Mouse (Mus musculus) erythroblast, adult 5-6 weeks (primary cell): Measurements from ENCODE around the gene Parn. TPM values are rescaled to one million over a fixed set of nuclear protein-coding genes. Genes with fewer than 3 reads are reported as not detected.
A peak's percentile ranks its signal among the peaks of the same experiment; 100 is the strongest.
"Not testable (repeated sequence)": the region's sequence is repeated elsewhere in the genome, so short reads cannot be mapped to it uniquely, and the experiment has no call there.

Experiments used
- ATAC-seq: replicated peaks from 2 replicates; pipeline ENCODE4 v1.8.0; 2016; ENCODE audit warnings: moderate number of reproducible peaks, mild to moderate bottlenecking, moderate TSS enrichment, inconsistent platforms; ENCODE audit not compliant: poor library complexity, low FRiP score, severe bottlenecking
- total RNA-seq, 2 experiments: library from RNA; stranded (forward) in 1 of 2; stranded (reverse) in 1 of 2; fragments of 150-400 nt in 1 of 2; fragments of 200-764, 138-1000 nt in 1 of 2; gene quantifications; 2 replicates each; pipeline versions ENCODE4 v1.2.3 to v1.2.4; 2015 to 2017; ENCODE audit warnings: low replicate concordance in 2 of 2

The Parn gene
- total RNA-seq, 2 experiments from 2014 or later, result 2.9 to 8.7 TPM

DNA sequence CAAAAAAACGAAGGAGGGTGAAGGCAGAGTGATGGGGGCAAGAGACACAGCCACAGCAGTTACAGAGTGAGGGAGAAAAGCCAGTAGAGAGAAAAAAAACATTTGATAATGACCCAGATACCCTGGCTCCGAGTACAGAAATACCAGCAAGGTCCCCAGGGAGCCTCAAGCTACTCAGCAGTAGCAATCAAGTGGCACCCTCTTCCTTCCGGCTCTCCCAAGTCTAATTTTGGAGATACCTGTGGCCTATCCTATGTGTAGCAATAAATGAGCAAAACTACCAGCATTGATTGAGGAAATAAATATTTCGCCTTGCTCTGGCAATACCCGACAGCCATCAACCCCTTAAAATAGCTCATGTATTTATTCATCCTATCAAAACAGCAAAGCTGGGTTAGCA lies 28.5 kb downstream of the Parn start:
- no peak for ATAC-seq

DNA sequence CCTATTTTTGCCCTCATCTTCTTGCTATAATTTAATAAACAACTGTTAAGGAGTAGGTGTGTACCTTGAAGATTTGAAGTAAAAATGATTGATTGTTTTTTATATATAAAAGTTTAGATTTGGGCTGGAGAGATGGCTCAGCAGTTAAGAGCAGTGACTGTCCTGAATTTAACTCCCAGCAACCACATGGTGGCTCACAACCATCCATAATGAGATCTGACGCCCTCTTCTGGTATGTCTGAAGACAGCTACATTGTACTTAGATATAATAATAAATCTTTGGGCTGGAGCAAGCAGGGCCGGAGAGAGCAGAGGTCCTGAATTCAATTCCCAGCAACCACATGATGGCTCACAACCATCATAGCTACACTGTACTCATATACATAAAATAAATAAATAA lies 29.8 kb downstream of the Parn start:
- not testable (repeated sequence) for ATAC-seq

DNA sequence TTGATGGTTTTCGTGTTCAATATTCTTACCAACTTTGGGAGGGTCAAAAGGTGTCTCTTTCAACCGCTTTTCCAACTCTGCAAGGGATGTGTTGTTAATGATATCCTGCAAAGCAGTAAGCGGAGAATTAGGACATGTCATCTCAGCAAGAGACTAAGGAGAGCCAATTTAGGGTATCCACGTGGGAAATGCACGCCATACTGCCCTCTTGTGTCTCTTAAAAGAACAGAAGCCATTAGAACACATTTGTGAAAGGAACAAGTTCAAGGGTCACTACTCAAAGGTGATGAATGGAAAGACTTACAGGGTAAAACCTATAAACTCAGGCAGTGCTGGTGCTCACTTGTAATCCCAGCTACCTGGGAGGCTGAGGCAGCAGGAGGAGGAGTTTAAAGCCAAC lies 39.6 kb downstream of the Parn start:
- ATAC-seq, result no peak

DNA sequence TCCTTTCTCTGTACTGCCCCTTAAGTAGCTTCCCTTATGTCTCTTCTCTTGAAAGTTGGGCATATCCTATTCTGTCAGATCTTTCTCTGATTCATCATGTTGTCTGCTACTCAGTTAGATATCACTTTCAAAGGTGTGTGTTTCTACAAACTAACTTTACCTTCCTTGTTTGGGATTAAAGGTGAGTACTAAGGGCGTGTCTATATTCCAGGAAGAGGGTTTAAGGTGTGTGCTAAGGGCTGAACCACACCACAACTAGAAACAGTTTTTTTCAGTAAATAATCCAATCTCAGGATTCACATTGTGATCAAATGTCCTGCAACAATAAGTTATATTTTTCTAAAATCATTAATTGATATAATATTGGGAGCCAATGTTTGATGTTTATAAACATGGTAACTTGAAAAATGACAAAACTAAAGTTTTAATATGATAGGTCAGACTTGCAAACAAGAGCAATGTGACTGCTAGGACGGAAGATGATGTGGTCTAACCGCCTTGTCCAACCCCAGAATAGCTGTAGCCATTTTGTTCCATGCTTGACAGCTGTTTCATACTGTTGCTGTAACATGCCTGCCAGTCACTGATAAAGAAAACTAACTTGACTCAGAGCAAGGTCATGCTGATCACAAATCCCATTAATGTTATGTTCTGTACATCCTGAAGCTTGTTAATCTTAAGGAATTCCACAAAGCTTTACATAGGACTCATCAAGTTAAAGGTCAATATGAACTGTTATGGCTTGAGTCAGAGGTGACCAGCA lies 46.0 kb downstream of the Parn start:
- no peak for ATAC-seq

DNA sequence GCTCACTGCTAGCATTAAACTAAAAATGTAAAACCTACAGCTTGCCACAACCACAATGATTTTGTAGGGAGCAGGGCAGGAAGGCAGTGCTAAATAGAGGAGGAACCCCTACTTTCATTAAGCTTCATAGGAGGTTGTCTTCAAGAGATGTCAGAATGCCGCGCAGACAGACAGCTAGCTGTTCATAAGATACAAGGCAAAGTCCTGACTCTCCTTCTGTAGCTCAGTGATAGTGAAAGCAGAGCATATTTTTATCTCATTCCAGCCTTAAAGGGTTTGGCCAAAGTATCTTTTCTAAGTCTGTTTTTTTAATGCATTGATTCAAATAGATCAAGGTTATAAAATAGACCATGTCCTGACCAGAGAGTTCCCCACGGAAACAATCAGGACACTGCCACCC lies 47.8 kb downstream of the Parn start:
- ATAC-seq, result no peak

DNA sequence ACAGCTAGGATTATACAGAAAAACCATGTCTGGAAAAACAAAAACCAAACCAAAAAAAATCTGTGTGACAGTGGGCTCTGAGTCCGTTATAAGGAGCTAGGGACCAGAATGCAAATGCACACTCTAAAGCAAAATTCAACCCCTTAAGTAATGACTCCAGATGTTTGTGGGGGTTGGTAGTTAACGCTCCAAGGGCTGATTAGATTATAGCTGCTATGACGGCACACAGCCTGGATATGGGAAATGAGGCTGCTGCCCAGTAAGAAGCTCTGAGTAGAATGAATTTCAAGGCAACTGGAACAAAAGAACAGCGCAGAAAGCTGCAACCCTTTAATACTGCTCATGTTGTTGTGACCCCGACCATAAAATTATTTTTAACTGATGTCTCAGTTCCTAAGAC lies 52.7 kb downstream of the Parn start:
- ATAC-seq, result no peak

DNA sequence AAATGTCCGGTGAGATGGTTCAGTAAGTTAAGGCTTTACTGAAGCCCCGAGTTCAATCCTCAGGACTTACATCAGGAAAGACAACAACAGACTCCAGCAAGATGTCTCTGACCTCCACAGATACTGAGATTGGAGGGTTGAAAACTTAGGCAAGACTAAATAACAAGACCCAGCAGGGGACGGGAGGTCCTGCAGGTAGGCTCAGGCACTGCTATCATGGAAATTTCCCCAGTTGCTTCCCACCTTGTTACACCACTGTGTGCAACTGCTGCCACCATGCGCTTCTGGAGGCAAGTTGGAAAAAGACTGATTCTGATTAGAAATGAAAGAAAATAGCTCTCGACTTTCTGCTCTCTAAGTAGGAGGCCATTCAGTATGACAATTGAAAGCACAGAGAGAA lies 55.4 kb downstream of the Parn start:
- no peak for ATAC-seq

DNA sequence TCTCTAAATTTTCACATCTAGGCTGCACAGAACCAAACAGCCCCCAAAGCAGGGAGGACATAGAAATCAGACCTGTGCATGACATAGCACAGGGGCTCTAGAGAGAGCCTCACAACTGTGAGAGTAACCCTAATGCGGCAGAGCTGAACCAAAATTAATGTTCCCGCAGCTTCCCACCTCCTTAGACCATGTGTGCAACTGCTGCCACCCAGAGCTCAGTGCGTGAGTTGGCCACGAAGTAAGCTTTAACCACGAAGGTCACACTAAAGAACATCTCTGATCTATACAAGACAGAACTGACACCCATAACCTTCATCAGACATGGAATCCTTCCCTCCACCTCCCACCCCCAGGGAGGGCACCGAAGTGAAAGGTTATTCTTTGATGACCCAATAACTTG lies 55.9 kb downstream of the Parn start:
- ATAC-seq, result 0 out of 2 replicates have a peak, but pooled peaks have one; percentile 35

DNA sequence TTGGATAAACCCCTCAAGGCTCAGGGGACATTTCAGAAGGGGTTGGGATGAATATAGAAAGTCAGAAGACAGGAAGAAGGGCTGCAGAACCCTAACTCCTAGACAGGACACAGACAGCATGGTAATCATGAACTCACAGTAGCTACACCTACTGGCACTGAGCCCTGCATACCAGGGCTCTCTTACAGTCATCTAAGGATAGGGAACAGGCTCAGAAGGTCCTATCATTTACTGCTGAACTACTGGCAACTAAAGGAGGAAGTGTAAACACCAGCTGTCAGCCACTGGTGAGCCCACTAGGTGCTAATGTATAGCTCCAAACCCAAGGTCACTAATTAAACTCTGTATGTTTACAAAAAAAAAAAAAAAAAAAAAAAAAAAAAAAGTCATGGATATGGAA lies 56.6 kb downstream of the Parn start:
- no peak for ATAC-seq

DNA sequence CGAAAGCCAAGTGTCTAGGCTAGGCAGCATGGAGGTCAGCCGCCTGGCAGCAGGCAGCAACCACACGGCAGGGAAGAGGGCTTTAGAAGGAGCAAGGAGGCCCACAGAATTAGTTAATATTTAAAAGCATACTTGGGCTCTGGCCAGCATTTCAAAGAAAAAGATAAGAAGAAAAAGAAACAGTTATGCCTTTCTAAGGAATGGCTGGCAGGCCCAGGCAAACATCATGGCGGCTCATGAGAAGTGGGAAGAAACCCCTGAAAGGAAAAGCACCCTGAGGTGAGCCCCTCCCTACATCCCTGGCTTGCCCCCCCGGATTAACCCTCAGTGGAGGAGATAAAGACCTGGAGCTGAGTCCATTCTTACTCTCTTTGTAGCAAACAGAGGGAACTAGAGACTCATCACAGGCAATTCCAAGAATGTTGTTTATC lies 57.0 kb downstream of the Parn start:
- ATAC-seq, result no peak

DNA sequence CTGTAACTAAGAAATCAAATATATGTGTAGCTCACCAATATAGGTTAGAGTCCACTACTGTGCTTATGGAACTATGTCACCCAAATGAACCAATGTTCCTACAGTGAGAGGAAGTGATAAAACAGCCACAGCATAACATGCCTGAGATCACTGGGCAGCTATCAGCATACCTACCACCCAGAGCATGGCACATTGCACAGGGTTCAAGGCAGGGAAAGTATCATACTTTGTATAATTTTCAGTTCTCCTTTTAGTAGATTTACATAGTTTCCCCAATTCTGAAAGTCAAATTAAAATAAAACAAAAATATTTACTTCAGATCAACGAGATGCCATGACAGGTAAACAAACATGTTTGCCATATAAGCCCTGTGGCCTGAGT lies 59.3 kb downstream of the Parn start:
- no peak for ATAC-seq

DNA sequence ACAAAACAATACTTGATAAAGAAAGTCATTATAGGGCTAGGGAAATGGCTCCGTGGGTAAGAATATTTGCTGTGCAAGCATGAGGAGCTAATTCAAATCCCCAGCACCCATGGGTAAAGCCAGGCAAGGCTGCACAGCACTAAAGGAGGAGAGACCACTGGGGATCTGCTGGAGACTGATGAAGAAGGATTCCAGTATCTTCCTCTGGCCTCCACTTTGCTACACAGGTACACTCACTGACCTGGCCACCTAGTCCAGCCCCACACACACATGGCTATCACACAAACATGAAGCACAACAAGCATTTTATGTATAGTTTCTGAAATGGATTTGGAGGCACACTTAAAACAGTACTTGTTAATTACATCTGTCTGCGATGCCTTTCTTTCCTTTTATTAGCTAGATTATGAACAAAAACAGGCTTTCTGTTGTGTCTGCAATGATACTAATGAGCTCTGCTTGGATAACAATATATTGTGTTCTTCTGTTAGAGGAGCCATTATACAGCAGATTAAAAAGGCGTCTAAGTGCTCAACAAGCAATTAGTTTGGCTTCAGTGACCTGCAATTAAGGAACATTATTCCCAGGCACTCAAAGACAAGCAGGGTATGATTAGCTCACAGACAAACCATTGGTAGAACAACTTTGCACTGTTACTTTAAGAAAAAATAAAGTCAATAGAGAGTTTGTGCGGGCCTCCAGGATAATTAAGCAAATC lies 59.8 kb downstream of the Parn start:
- ATAC-seq, result no peak

DNA sequence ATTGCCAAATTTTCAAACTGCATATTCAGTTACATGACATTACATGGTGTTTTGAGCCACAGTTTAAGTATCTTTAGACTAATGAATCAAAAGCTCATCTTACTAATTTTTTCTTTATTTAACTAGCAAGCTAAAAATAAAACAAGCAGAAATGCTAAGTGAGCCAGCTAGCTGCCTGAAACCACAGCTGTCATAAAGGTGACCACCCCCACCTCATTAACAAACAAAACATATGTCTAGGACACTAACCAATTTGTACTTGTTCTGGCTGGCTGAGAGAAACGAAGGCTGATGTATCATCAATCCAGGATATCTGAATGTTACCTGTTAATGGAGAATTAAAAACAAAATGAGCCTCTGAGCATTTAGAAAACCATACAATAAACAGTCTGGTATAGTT lies 65.2 kb downstream of the Parn start:
- ATAC-seq, result no peak

DNA sequence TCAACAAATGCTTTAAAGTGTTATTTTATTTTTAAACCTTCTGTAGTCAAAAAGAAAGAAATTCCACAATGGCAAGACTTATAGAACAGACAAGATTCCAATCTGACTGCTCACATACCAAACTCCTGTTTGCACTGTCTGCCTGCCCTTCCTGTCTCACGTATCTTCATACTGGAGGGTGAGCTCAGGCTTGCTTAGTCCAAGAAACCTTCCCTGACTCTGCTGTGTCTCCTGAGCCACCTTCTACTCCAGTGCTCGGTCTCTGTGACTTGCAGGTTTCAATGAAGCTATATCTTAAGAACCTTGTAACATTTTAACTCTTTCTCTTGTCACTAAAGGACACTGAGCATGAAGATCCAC lies 78.9 kb downstream of the Parn start:
- ATAC-seq, result no peak

DNA sequence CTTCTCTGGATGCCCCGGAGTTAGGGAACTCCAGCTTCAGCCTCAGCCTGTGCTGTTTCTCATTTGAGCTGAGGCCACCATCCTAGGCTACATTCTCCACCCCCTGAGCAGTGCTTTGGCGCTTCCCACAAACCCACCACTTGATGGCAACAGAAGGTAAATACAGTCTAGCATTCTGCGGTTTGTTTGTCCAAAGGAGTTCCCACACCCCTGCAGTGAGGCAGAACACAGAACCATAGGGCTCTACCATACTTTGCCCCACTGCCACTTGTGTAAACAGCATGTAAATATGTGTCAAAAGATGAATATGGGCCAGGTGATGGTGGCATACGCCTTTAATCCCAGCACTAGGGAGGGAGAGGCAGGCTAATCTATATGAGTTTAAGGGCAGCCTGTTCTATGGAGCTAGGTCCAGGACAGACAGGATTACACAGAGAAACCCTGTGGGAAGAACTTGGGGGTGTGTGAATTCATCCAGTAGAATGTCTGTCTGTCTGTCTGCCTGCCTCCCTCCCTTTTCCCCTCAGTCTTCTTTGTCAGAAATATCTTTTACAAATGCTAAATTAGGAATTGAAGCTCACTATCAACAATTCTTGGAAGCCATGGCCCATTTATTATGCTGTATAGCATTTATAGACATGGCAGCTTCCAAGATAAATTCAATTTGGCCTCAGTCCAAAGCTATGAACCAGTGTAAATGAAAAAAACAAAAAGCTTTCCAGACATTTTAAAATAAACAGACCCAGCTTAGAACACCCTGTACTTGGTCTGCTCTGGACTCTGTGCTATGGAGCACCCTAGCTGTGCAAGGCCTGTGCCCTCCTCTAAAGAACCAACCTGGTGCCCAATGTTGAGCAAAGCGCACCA lies 79.6 kb downstream of the Parn start:
- no peak for ATAC-seq

DNA sequence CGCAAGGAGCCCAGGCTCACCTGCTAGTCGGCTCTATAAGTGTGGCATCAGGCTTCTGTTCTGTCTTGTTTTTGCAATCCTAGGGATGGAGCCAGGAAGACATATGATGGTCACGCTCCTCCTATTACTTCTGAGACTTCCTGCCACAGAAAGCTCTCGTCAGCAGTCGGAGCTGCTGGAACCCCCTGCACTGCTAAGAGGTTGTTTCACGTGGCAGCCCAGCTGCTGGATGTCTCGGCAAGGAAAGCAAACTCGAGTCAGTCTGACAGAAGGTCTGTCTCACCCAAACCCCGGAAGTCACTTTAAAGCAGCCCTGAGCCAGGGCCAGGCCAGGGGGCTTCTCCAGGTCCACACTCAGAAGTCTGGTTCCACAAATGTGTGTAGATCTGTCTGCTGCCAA lies 82.7 kb downstream of the Parn start:
- ATAC-seq, result no peak

DNA sequence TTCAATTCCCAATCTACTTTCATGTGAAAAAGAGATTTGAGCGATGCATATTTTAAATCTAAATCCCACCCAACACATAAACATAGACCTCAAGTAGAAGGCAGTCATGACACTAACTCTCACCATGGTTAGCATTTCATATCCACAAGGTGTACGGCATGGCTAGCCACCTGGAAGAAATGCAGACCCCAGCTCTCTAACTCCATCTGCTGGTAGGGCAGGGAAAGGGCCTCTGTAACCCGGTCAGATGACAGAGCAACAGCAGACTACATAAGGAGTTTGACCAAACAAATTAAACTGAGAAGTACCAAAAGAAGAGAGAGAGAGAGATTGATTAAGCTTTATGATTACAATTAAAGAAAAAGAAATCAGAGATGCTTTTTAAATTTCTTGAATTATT lies 87.2 kb downstream of the Parn start:
- ATAC-seq, result no peak

DNA sequence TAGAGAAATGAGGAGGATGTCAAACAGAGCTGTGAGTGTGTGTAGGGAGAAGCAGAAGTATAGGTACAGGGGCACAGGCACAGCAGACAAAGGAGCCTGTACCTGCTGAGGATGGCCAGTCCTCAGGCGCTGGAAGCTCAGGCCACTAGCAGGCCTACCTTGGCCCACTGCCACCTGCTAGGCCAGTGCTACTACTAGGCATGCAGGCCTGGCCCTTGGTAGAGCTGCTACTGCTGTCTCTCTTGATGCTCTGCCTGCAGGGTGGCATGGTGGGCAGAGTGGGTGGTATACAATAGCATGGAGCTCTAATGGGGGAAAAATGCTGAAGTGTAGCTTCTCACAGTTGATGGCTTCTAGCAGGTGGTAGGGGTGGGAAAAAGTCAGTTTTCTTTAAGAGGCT lies 88.0 kb downstream of the Parn start:
- no peak for ATAC-seq

DNA sequence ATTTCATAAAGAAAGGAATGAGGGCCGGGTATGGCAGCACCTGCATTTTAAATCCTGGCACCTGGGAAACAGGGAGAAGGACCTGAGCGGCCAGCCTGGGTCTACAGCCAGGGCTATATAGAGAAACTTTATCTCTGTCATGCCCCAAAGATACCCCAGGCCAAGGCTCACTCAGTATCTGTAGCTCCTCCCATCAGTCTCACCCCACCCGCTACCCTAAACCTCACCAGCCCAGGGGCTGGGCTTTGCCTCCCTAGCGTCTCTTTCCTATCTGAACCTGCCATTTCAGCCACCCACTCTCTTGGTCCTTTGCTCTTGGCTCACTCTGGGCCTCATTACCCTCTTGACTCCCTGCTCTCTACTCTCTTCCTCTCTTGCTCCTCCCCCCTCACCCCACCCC lies 92.7 kb downstream of the Parn start:
- no peak for ATAC-seq

DNA sequence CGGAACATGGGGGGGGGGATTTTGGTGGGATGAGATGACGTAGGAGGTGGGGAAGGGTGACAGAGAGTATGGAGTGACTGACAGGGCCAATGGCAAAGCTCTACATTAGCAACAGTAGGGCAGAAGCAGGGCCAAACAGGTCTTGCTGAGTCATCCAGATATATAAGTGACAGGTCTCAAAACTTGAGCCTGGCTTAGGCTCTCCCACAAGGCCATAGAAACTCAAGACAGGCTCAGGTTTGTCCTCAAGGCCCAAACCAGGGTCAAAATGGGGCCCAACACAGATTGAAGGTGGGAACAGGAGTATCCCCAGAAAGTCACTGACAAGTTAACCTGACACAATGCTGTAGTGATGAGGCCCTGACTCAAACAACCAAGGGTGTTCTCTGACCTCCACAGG lies 99.7 kb downstream of the Parn start:
- no peak for ATAC-seq

DNA sequence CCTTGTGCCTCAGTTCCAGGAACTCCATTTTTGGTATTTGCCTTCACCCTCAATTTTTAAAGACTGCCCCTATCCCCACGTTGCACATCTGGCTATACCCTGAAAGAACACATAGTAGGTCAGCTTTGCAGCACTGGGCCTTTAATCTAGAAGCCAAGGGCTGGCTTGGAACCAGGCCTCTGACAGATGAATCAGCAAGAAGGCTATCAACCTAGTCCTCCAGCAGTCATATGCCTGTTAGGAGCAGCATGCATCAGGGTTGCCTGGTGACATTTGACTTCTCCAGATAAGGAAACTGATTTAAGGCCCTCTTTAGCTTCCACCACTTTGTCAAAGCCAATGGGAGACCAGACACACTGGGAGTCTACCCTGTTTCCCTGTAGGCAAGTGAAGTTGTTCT lies 100.4 kb downstream of the Parn start:
- ATAC-seq, result no peak
